Mouse (Mus musculus) kidney, adult 10 weeks (tissue): Measurements from ENCODE around the gene Gm21981. TPM values are rescaled to one million over a fixed set of nuclear protein-coding genes. Genes with fewer than 3 reads are reported as not detected.

Experiments
- polyA plus RNA-seq: library from polyadenylated mRNA; stranded (reverse); fragments of 350-450 nt; fragmentation: Illumina TruSeq; extraction: RNeasy Lipid Tissue Mini Kit (QIAGEN cat#74804); gene quantifications from one replicate; pipeline ENCODE4 v1.2.3, GENCODE M21; 2014; ENCODE audit warnings: low read depth, low replicate concordance

Gm21981 gene
- not detected for polyA plus RNA-seq

GRCm38 (mm10) chr17:47694442-47694502, at the start of gene Gm21981:
Gene Gm21981 (minus strand): TSS chr17:47694455.

GRCm38 (mm10) chr17:47736856-47737255, 42.6 kb upstream of the Gm21981 start, which contains the start of gene Tfeb:
Gene Tfeb (plus strand): TSS chr17:47737030.

DNA sequence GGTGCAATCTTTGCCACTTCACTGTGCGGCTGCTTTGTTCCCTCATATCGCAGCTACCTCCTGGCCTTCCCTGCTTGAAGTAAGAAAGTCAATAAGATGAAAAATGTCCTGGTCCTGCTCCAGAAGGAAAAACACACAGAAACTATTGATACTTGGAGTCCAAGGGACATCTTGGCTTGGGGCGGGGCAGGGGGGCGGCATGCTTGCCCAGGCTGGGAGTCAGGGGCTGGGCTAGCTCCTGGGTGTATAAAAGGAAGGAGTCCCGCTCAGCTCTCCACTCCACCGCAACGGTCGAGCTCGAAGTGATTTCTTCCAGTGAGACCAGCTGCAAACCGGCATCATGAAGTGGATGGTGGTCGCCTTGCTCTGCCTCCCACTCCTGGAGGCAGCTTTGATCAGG, 32.3 kb upstream of the Gm21981 start, which contains the start of gene Pgc:
Gene Pgc, plus strand, starts transcription at position 277 of the 400 bp plus-strand sequence.

DNA sequence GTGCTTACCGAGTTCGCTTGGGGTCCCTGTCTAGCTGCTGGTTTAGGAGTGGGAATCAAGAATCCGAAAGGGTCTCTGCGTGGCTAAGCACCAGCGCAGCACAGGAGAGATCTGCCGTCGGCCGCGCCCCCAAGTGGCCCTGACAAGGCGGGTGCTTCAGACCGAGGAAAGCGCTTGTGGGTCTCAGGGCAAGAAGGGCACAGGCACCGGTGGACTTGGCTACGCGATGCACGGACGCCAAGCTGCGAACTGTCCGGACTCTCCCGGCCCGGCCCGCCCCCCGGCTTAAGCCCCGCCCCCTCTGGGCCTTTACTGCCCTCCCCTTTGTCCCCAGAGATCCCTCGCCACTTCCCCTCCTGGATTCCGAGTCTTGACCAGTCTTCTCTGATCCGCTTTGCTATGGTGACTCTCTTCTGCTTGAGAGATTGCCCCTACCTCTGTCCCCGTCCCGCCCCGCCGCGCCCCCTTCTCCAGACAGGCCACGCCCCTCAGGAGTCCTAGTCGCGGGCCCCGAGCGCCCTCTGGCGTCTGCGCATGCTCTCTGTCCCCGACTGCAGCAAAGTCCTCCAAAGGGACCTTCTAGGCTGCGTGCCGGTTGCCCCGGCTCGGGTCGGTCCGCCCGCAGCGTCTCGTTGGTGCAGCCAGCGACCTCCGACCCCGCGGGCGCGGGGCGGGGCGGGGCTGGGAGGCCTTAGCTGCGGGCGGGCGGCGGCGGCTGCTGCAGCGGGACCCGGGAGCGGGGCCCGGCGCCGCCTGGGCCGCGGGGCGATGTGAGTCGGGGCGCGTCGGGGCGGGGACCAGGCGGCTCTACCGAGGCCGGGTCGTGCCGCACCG, 465 bp upstream of the Gm21981 start, which contains the start of gene Prickle4:
Gene Prickle4, minus strand, starts transcription at position 234 of the 834 bp plus-strand sequence.

GRCm38 (mm10) chr17:47688608-47689575, 5.4 kb downstream of the Gm21981 start, which contains the start of gene Frs3:
Gene Frs3 (plus strand): TSS chr17:47689030.

GRCm38 (mm10) chr17:47688344-47688607, 6.0 kb downstream of the Gm21981 start, which contains the start of gene Tomm6:
Gene Tomm6 (minus strand): TSS chr17:47688386.

Other genes starting within 250 kb of the Gm21981 start
- gene Taf8, start 192.2 kb downstream of the Gm21981 start, polyA plus RNA-seq: 3.5 TPM
- 5.0 TPM for gene Ccnd3, start 189.4 kb downstream of the Gm21981 start, polyA plus RNA-seq
- 1.1 TPM for gene Bysl, start 83.0 kb downstream of the Gm21981 start, polyA plus RNA-seq
- gene Med20, start 82.9 kb downstream of the Gm21981 start, polyA plus RNA-seq: 10.3 TPM
- 0.28 TPM for gene Gm20517, start 82.9 kb downstream of the Gm21981 start, polyA plus RNA-seq
- 2.1 TPM for gene Usp49, start 63.8 kb downstream of the Gm21981 start, polyA plus RNA-seq
- gene Tomm6, start 6.1 kb downstream of the Gm21981 start, polyA plus RNA-seq: 19.2 TPM
- gene Frs3, start 5.4 kb downstream of the Gm21981 start, polyA plus RNA-seq: 2.4 TPM
- not detected for gene Prickle4, start 281 bp upstream of the Gm21981 start, polyA plus RNA-seq
- gene Pgc, start 32.4 kb upstream of the Gm21981 start, polyA plus RNA-seq: not detected
- gene Tfeb, start 42.6 kb upstream of the Gm21981 start, polyA plus RNA-seq: not detected
- not detected for gene Mdfi, start 140.2 kb upstream of the Gm21981 start, polyA plus RNA-seq
- not detected for gene Foxp4, start 230.2 kb upstream of the Gm21981 start, polyA plus RNA-seq